Mouse (Mus musculus) right cerebral cortex, postnatal 25 days (tissue): ENCODE results near the gene Mill2.
"Not testable (repeated sequence)": the region's sequence is repeated elsewhere in the genome, so short reads cannot be mapped to it uniquely, and the experiment has no call there.

Source experiments
- DNase-seq: peaks from one replicate; pipeline ENCODE4 v3.0.0; 2022

The Mill2 gene

GRCm38 (mm10) chr7:18839865-18840264 is at the start of gene Mill2:
Gene Mill2 (plus strand): TSS chr7:18839966.
- no peak for DNase-seq

- not testable (repeated sequence) for DNase-seq
These were observed 49.1 kb upstream of the Mill2 start for GRCm38 (mm10) chr7:18790671-18791070.

- DNase-seq: no peak
These were observed 41.3 kb upstream of the Mill2 start, which contains the start of gene Psg19 for GRCm38 (mm10) chr7:18798420-18798819. Gene Psg19 (minus strand): TSS chr7:18798520.

GRCm38 (mm10) chr7:18799129-18799528 is 40.6 kb upstream of the Mill2 start:
- DNase-seq: no peak

- no peak for DNase-seq
These were observed 36.2 kb upstream of the Mill2 start for GRCm38 (mm10) chr7:18803526-18803925.

GRCm38 (mm10) chr7:18818301-18818700 is 21.5 kb upstream of the Mill2 start:
- no peak for DNase-seq

- DNase-seq: no peak
These were observed 18.3 kb upstream of the Mill2 start, which contains the start of gene Psg17 for GRCm38 (mm10) chr7:18821507-18821906. Gene Psg17 (minus strand): TSS chr7:18821607.

GRCm38 (mm10) chr7:18827792-18828546 is 11.8 kb upstream of the Mill2 start:
- no peak for DNase-seq

- DNase-seq: no peak
These were observed 11.2 kb upstream of the Mill2 start for GRCm38 (mm10) chr7:18828592-18828991.

GRCm38 (mm10) chr7:18829545-18829944 is 10.2 kb upstream of the Mill2 start:
- no peak for DNase-seq

- DNase-seq: no peak
These were observed 7.5 kb upstream of the Mill2 start for GRCm38 (mm10) chr7:18832298-18832697.

GRCm38 (mm10) chr7:18840386-18841173 is 814 bp downstream of the Mill2 start:
- DNase-seq: peak; percentile 8

- DNase-seq: no peak
These were observed 1.4 kb downstream of the Mill2 start for GRCm38 (mm10) chr7:18841174-18841567.

- no peak for DNase-seq
These were observed 5.0 kb downstream of the Mill2 start for GRCm38 (mm10) chr7:18844811-18845210.

- no peak for DNase-seq
These were observed 8.6 kb downstream of the Mill2 start for GRCm38 (mm10) chr7:18848395-18848794.

- DNase-seq: no peak
These were observed 18.6 kb downstream of the Mill2 start for GRCm38 (mm10) chr7:18858310-18858916.

- no peak for DNase-seq
These were observed 23.0 kb downstream of the Mill2 start for GRCm38 (mm10) chr7:18862801-18863200.

- DNase-seq: no peak
These were observed 28.7 kb downstream of the Mill2 start for GRCm38 (mm10) chr7:18868491-18868890.

- not testable (repeated sequence) for DNase-seq
These were observed 31.3 kb downstream of the Mill2 start, which contains the start of gene Pglyrp1 for GRCm38 (mm10) chr7:18871031-18871430. Gene Pglyrp1 (plus strand): TSS chr7:18871331.

- DNase-seq: no peak
These were observed 32.4 kb downstream of the Mill2 start for GRCm38 (mm10) chr7:18872014-18872802.

- no peak for DNase-seq
These were observed 33.0 kb downstream of the Mill2 start for GRCm38 (mm10) chr7:18872816-18873215.

- DNase-seq: peak; percentile 63
These were observed 33.5 kb downstream of the Mill2 start for GRCm38 (mm10) chr7:18873253-18873652.

GRCm38 (mm10) chr7:18875372-18875771 is 35.6 kb downstream of the Mill2 start:
- DNase-seq: no peak
